Mouse (Mus musculus): Measurements from ENCODE around the gene Gm20388.

The Gm20388 gene

GRCm38 (mm10) chr8:120074516-120074915 lies 163.9 kb downstream of the Gm20388 start:
- intact Hi-C loops (cut with DNase I), result no loop called here

- intact Hi-C loops (cut with DNase I), result no loop called here
These were observed 164.7 kb downstream of the Gm20388 start for GRCm38 (mm10) chr8:120075347-120075746.

- intact Hi-C loops (cut with DNase I), result loop anchor here (2.0 kb wide), 1 partner anchor 133 kb away; no protein-coding TSS in a partner anchor
These were observed 167.4 kb downstream of the Gm20388 start for GRCm38 (mm10) chr8:120078080-120078479.

GRCm38 (mm10) chr8:120079361-120079760 lies 168.7 kb downstream of the Gm20388 start:
- intact Hi-C loops (cut with DNase I), result loop anchor here (2.0 kb wide), 1 partner anchor 135 kb away; no protein-coding TSS in a partner anchor

GRCm38 (mm10) chr8:120083261-120083660 lies 172.6 kb downstream of the Gm20388 start:
- intact Hi-C loops (cut with DNase I), result no loop called here

GRCm38 (mm10) chr8:120084783-120085182 lies 174.1 kb downstream of the Gm20388 start:
- intact Hi-C loops (cut with DNase I), result no loop called here

GRCm38 (mm10) chr8:120089511-120089910 lies 178.9 kb downstream of the Gm20388 start:
- intact Hi-C loops (cut with DNase I), result no loop called here

GRCm38 (mm10) chr8:120091032-120091431 lies 180.4 kb downstream of the Gm20388 start:
- intact Hi-C loops (cut with DNase I), result loop anchor here (10.0 kb wide), 1 partner anchor 64 kb away; no protein-coding TSS in a partner anchor

- intact Hi-C loops (cut with DNase I), result loop anchor here (10.0 kb wide), 1 partner anchor 62 kb away; no protein-coding TSS in a partner anchor
These were observed 182.5 kb downstream of the Gm20388 start for GRCm38 (mm10) chr8:120093103-120093502.

- intact Hi-C loops (cut with DNase I), result loop anchor here (10.0 kb wide), 1 partner anchor 60 kb away; no protein-coding TSS in a partner anchor
These were observed 184.2 kb downstream of the Gm20388 start for GRCm38 (mm10) chr8:120094801-120095200.

- intact Hi-C loops (cut with DNase I), result loop anchor here (10.0 kb wide), 1 partner anchor 58 kb away; no protein-coding TSS in a partner anchor
These were observed 185.8 kb downstream of the Gm20388 start for GRCm38 (mm10) chr8:120096486-120096885.

DNA sequence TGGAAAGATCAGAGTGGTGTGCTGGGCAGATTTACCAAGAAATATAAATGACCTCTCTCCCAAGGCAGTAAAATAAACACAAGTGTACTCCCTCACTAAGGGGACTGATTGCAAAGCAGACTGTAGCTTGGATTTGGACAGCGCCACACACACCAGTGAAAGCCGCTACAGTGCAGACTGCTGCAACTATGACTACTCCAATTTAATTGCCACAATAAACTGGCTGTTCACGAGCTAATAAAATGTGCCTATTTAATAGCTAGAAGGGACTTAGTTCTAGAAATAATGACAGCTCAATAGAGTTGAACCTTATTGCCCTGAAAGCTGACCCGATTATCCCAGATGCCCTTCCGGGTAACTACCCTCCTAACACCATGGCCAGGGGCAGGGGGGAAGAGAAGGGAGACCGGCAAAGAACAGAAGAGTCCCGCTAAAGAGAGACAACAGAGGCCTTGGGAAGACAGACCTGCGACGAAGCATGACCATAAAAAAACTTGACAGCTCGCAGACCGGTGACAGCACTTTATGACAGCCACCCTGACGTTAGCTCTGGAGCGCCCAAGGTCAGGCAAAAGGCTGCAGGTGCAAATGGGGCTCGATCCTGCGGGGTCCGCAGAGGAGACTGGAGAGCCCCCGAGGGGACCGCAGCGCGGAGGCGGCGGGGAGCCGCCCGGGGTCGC lies 189.9 kb downstream of the Gm20388 start:
- intact Hi-C loops (cut with DNase I), result no loop called here

- intact Hi-C loops (cut with DNase I), result no loop called here
These were observed 190.7 kb downstream of the Gm20388 start, which contains the start of gene Zdhhc7 for GRCm38 (mm10) chr8:120101068-120101972. Zdhhc7 (minus strand) TSS chr8:120101482.

- intact Hi-C loops (cut with DNase I), result no loop called here
These were observed 193.3 kb downstream of the Gm20388 start for GRCm38 (mm10) chr8:120103916-120104315.

GRCm38 (mm10) chr8:120104721-120105272 lies 194.2 kb downstream of the Gm20388 start:
- intact Hi-C loops (cut with DNase I), result no loop called here

DNA sequence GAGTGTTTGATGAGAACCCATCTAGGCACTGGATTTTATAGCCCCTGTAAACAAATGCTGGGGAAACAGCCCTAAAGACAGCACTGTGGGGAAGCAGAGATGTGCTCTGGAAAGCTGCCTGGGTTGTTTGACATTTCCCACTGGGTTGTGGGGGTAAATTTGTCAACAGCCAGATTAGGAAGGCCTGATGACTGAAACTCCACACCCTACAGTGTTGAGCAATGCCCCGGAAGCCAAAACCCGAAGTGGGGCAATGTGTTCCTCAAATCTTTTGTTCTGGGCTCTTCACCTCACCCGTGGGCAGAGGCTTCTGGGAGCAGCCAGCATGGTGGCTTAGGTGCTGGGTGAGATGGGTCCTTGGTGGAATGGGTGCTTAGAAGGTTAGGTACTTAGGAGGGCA lies 198.5 kb downstream of the Gm20388 start:
- intact Hi-C loops (cut with DNase I), result no loop called here

DNA sequence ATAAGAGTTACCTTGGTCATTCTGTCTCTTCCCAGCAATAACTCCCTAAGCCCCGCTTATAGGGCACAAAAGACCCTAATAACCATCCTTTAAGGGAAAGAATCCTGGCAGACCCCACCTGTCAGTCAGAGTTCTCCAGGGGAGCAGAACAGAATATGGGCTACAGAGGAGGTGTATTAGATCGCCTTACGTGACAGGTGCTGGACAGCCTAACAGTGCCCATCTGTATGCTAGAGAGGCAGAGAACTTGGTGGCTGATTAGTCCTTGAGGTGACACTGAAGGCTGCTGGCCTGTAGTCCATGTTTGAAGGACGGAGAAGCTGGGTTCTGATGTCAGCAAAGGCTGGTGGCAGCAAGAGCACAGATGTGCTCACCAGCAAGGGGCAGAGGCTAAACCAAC lies 200.3 kb downstream of the Gm20388 start:
- intact Hi-C loops (cut with DNase I), result no loop called here

- intact Hi-C loops (cut with DNase I), result no loop called here
These were observed 200.7 kb downstream of the Gm20388 start for GRCm38 (mm10) chr8:120111382-120111781.

- intact Hi-C loops (cut with DNase I), result no loop called here
These were observed 201.9 kb downstream of the Gm20388 start for GRCm38 (mm10) chr8:120112535-120112934.

GRCm38 (mm10) chr8:120113306-120113705 lies 202.7 kb downstream of the Gm20388 start:
- intact Hi-C loops (cut with DNase I), result no loop called here

DNA sequence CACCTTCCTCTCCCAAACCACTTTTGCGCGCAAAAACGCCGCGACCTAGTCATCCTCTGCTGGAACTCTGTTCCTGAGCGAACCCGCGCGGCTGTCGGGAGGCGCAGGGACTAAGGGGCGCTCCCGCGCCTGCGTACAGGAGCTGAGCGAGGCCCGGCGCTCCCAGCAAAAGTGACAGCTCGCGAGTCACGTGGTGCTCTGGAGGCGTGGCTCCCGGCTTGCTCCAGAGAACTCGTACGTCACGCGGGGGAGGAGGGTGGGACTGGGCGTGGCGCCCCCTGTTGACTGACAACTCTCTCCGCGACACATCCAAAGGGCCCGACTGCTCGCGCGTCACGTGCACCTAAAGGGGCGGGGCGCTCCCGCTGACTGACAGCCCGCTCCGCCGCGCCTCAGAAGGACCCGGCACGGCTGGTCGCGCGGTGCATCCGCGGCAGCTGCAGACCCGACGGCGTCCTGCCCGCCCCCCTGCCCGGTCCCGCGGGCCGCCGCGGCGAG lies 203.2 kb downstream of the Gm20388 start, which contains the start of gene 6430548M08Rik:
6430548M08Rik (plus strand) TSS at position 395 of the 498 bp plus-strand sequence.
- intact Hi-C loops (cut with DNase I), result no loop called here

Data from adrenal gland (tissue).